Mouse (Mus musculus) heart, postnatal 0 days (tissue): ENCODE measurements at regions not wholly inside any gene's neighbourhood (a gene's known extent, or its start where the extent isn't known, plus 50 kb on each side); places are given as distances from the start of the nearest gene placed in this dataset.

Source experiments
- ATAC-seq: fragments of 200-750 bp; cut with Nextera tagmentation; 2 replicates; pipeline ENCODE4 v1.8.0; 2017; ENCODE audit warnings: low read depth, moderate number of reproducible peaks, moderate library complexity; ENCODE audit not compliant: insufficient read depth
- DNase-seq: peaks from one replicate; pipeline ENCODE4 v3.0.0-alpha.2; 2016; ENCODE audit warnings: low spot score
- H3K27ac ChIP-seq: fragments of 300-500 bp; sonication (generic); 2 replicates; pipeline ENCODE4 v1.5.1; 2014; ENCODE audit warnings: low read depth, mild to moderate bottlenecking
- H3K27me3 ChIP-seq: fragments of 300-500 bp; sonication (generic); 2 replicates; pipeline ENCODE4 v1.6.1; 2014; ENCODE audit warnings: low read length, mixed read lengths; ENCODE audit not compliant: control insufficient read depth, insufficient read depth
- H3K36me3 ChIP-seq: fragments of 300-500 bp; sonication (generic); replicated peaks from 2 replicates; pipeline ENCODE4 v1.6.1; 2014; ENCODE audit warnings: low read length, mixed read lengths; ENCODE audit not compliant: control insufficient read depth, insufficient read depth
- H3K4me1 ChIP-seq: fragments of 300-500 bp; sonication (generic); 2 replicates; pipeline ENCODE4 v1.6.1; 2014; ENCODE audit warnings: antibody characterized with exemption; ENCODE audit not compliant: control insufficient read depth, insufficient read depth
- H3K4me2 ChIP-seq: fragments of 300-500 bp; sonication (generic); 2 replicates; pipeline ENCODE4 v1.6.1; 2014; ENCODE audit warnings: low read depth, mild to moderate bottlenecking, low read length, moderate library complexity
- H3K4me3 ChIP-seq: fragments of 300-500 bp; sonication (generic); 2 replicates; pipeline ENCODE4 v1.5.1; 2014; ENCODE audit warnings: low read depth, low read length
- H3K9ac ChIP-seq: fragments of 300-500 bp; sonication (generic); replicated peaks from 2 replicates; pipeline ENCODE4 v1.6.1; 2014; ENCODE audit warnings: low read depth, low read length, mixed read lengths
- H3K9me3 ChIP-seq: fragments of 300-500 bp; sonication (generic); replicated peaks from 2 replicates; pipeline ENCODE4 v1.6.1; 2016; ENCODE audit warnings: low read length; ENCODE audit not compliant: control insufficient read depth
- CTCF ChIP-seq: IDR thresholded peaks from 2 replicates; pipeline ENCODE4 v1.5.1; 2016; ENCODE audit warnings: antibody characterized with exemption, control low read depth, low read depth
- EP300 ChIP-seq: IDR thresholded peaks from 2 replicates; pipeline ENCODE4 v1.6.1; 2016; ENCODE audit warnings: antibody characterized with exemption, low read depth
- WGBS: fragments of 180-500 bp; shearing (Covaris S2); extraction: QIAGEN DNeasy Blood & Tissue Kit; methylation state at CpG from one replicate; pipeline ENCODE4 v1.1.7; 2014; 5-methylcytosine and 5-hydroxymethylcytosine counted together

- H3K9ac ChIP-seq = no peak overlapping the region
- no peaks in the 10 kb centered on the region for H3K36me3 ChIP-seq
- no peaks in the 10 kb centered on the region for H3K27me3 ChIP-seq
- no peaks in the 10 kb centered on the region for H3K9me3 ChIP-seq
- H3K4me3 ChIP-seq = no peak overlapping the region
- no peaks in the 10 kb centered on the region for H3K4me1 ChIP-seq
- H3K4me2 ChIP-seq = no peak overlapping the region
- no peak overlapping the region for H3K27ac ChIP-seq
- ATAC-seq = no peak
- no peak for TF ChIP-seq EP300
- TF ChIP-seq CTCF = no peak
- WGBS = 28% methylated on average over 4 of the region's 4 CpGs
- no peak for DNase-seq
Measured at GRCm38 (mm10) chr10:22879714-22880113, 59.7 kb upstream of the Tcf21 start.

GRCm38 (mm10) chr10:22877536-22878130 lies 57.7 kb upstream of the Tcf21 start:
- H3K9me3 ChIP-seq = no peaks in the 10 kb centered on the region
- H3K36me3 ChIP-seq = no peaks in the 10 kb centered on the region
- DNase-seq = peak; percentile 9
- TF ChIP-seq EP300 (no peak), CTCF (no peak)
- H3K4me1 ChIP-seq = no peaks in the 10 kb centered on the region
- no peaks in the 10 kb centered on the region for H3K27me3 ChIP-seq
- H3K4me3 ChIP-seq = no peak overlapping the region
- 59% methylated on average over 5 of the region's 5 CpGs for WGBS
- ATAC-seq = no peak
- no peak overlapping the region for H3K9ac ChIP-seq
- H3K4me2 ChIP-seq = no peak overlapping the region
- H3K27ac ChIP-seq = no peak overlapping the region

GRCm38 (mm10) chr10:22877028-22877427 lies 57.1 kb upstream of the Tcf21 start:
- TF ChIP-seq CTCF (no peak), EP300 (no peak)
- no peak for ATAC-seq
- DNase-seq = no peak
- Histone ChIP-seq H3K4me2 (no peak overlapping the region), H3K36me3 (no peaks in the 10 kb centered on the region), H3K4me1 (no peaks in the 10 kb centered on the region), H3K4me3 (no peak overlapping the region), H3K9me3 (no peaks in the 10 kb centered on the region), H3K27me3 (no peaks in the 10 kb centered on the region), H3K27ac (no peak overlapping the region), H3K9ac (no peak overlapping the region)
- 51% methylated on average over 2 of the region's 2 CpGs for WGBS

- 53% methylated on average over 5 of the region's 5 CpGs for whole genome bisulfite sequencing
- peak overlapping the region; percentile 34; the same call in 1 of the 2 replicates for H3K27ac ChIP-seq
- H3K4me1 ChIP-seq = no peaks in the 10 kb centered on the region
- no peak overlapping the region for H3K4me2 ChIP-seq
- DNase-seq (peak; percentile 6), ATAC-seq (no peak)
- H3K9me3 ChIP-seq = no peaks in the 10 kb centered on the region
- no peak for TF ChIP-seq EP300
- TF ChIP-seq CTCF = no peak
- H3K36me3 ChIP-seq = no peaks in the 10 kb centered on the region
- no peak overlapping the region for H3K4me3 ChIP-seq
- H3K27me3 ChIP-seq = no peaks in the 10 kb centered on the region
- no peak overlapping the region for H3K9ac ChIP-seq
Measured at GRCm38 (mm10) chr10:22875675-22876074, 55.7 kb upstream of the Tcf21 start.

- H3K4me2 ChIP-seq = no peak overlapping the region
- no peak for ATAC-seq
- whole genome bisulfite sequencing = 44% methylated on average over 4 of the region's 4 CpGs
- H3K4me3 ChIP-seq = no peak overlapping the region
- no peaks in the 10 kb centered on the region for H3K4me1 ChIP-seq
- peak; percentile 8 for DNase-seq
- TF ChIP-seq CTCF = no peak
- H3K9ac ChIP-seq = no peak overlapping the region
- no peaks in the 10 kb centered on the region for H3K9me3 ChIP-seq
- H3K27me3 ChIP-seq = no peaks in the 10 kb centered on the region
- H3K36me3 ChIP-seq = no peaks in the 10 kb centered on the region
- H3K27ac ChIP-seq = peak overlapping the region; percentile 43; the same call in 1 of the 2 replicates
Measured at GRCm38 (mm10) chr10:22875181-22875580, 55.2 kb upstream of the Tcf21 start.
